Mouse (Mus musculus) testis, adult 2 months (tissue): ENCODE measurements around the gene Mtnr1b. TPM values are rescaled to one million over a fixed set of nuclear protein-coding genes. Genes with fewer than 3 reads are reported as not detected.

Source experiments
- H3K27ac ChIP-seq: fragments of 200-500 bp; 2 replicates; pipeline ENCODE4 v1.5.1; 2012; ENCODE audit warnings: low read depth, low read length; ENCODE audit not compliant: control insufficient read depth, insufficient read depth
- H3K27me3 ChIP-seq: fragments of 200-500 bp; 2 replicates; pipeline ENCODE4 v1.6.1; 2012; ENCODE audit warnings: mild to moderate bottlenecking, low read length, moderate library complexity; ENCODE audit not compliant: control insufficient read depth, insufficient read depth
- H3K36me3 ChIP-seq: fragments of 200-500 bp; 2 replicates; pipeline ENCODE4 v1.6.1; 2012; ENCODE audit warnings: mild to moderate bottlenecking, low read length; ENCODE audit not compliant: control insufficient read depth, insufficient read depth
- H3K4me1 ChIP-seq: fragments of 200-500 bp; 2 replicates; pipeline ENCODE4 v1.6.1; 2012; ENCODE audit warnings: low read length; ENCODE audit not compliant: control insufficient read depth, insufficient read depth
- H3K4me3 ChIP-seq: fragments of 200-500 bp; 2 replicates; pipeline ENCODE4 v1.5.1; 2012; ENCODE audit warnings: low read depth, mild to moderate bottlenecking, low read length, moderate library complexity, mixed read lengths; ENCODE audit not compliant: control insufficient read depth
- CTCF ChIP-seq: fragments of 200-500 bp; IDR thresholded peaks from 2 replicates; pipeline ENCODE4 v1.5.1; 2012; ENCODE audit warnings: low read depth, mild to moderate bottlenecking, inconsistent platforms, low read length, moderate library complexity; ENCODE audit not compliant: control insufficient read depth, insufficient read depth, insufficient replicate concordance
- POLR2A ChIP-seq: fragments of 200-500 bp; IDR thresholded peaks from 2 replicates; pipeline ENCODE4 v1.6.1; 2012; ENCODE audit warnings: low read depth, mild to moderate bottlenecking, inconsistent platforms, low read length, moderate library complexity; ENCODE audit not compliant: control insufficient read depth
- polyA plus RNA-seq: library from polyadenylated mRNA; depleted of rRNA; stranded (reverse); fragments of >200 nt; gene quantifications from 2 replicates; pipeline ENCODE4 v1.2.3, GENCODE M21; 2012; rRNA removed

Gene Mtnr1b
- polyA plus RNA-seq, 1 experiment: not detected

- TF ChIP-seq CTCF (no peak), POLR2A (no peak)
- Histone ChIP-seq H3K4me1 (no peaks in the 10 kb centered on the region; the same call in 1 of the 2 replicates), H3K27ac (no peak overlapping the region), H3K4me3 (no peak overlapping the region), H3K36me3 (no peaks in the 10 kb centered on the region), H3K27me3 (no peaks in the 10 kb centered on the region)
Measured at GRCm38 (mm10) chr9:15792076-15792475, 82.3 kb downstream of the Mtnr1b start.

GRCm38 (mm10) chr9:15786610-15787009 lies 87.7 kb downstream of the Mtnr1b start:
- Histone ChIP-seq H3K36me3 (no peaks in the 10 kb centered on the region), H3K27me3 (no peaks in the 10 kb centered on the region), H3K27ac (no peak overlapping the region), H3K4me1 (no peaks in the 10 kb centered on the region), H3K4me3 (no peak overlapping the region)
- TF ChIP-seq CTCF: no peak
- no peak for TF ChIP-seq POLR2A

- Histone ChIP-seq H3K4me3 (no peak overlapping the region), H3K36me3 (no peaks in the 10 kb centered on the region), H3K27ac (no peak overlapping the region), H3K27me3 (no peaks in the 10 kb centered on the region), H3K4me1 (no peaks in the 10 kb centered on the region)
- TF ChIP-seq POLR2A (no peak), CTCF (no peak)
Measured at GRCm38 (mm10) chr9:15786192-15786591, 88.2 kb downstream of the Mtnr1b start.

- Histone ChIP-seq H3K27ac (no peak overlapping the region), H3K27me3 (no peaks in the 10 kb centered on the region), H3K4me3 (no peak overlapping the region), H3K36me3 (no peaks in the 10 kb centered on the region), H3K4me1 (no peaks in the 10 kb centered on the region)
- no peak for TF ChIP-seq CTCF
- no peak for TF ChIP-seq POLR2A
Measured at GRCm38 (mm10) chr9:15781936-15782335, 92.4 kb downstream of the Mtnr1b start.

- H3K4me3 ChIP-seq: no peak overlapping the region
- no peak overlapping the region for H3K27ac ChIP-seq
- TF ChIP-seq CTCF: no peak
- no peak for TF ChIP-seq POLR2A
- H3K36me3 ChIP-seq: no peaks in the 10 kb centered on the region
- H3K4me1 ChIP-seq: peaks cover 3% of the 10 kb centered on the region
- H3K27me3 ChIP-seq: no peaks in the 10 kb centered on the region
Measured at GRCm38 (mm10) chr9:15774911-15775310, 99.4 kb downstream of the Mtnr1b start.

Other genes starting within 250 kb of the Mtnr1b start
- 73.6 and 78.6 TPM in 2 replicates for gene Deup1, start 246.6 kb downstream of the Mtnr1b start, polyA plus RNA-seq
- 8.0 and 9.8 TPM in 2 replicates for gene Slc36a4, start 164.8 kb downstream of the Mtnr1b start, polyA plus RNA-seq